10 mouse cellular contexts compared by ENCODE assay signal in genomic region chr19:23893093-23893889, GRCm38 (mm10).
DNase-seq lines count a peak whose midpoint lies in the region; ATAC-seq and TF ChIP-seq lines count a peak whose summit lies in the region.
"Had no signal": no experiment of that assay in that cellular context is flagged by ENCODE, and none has a peak within 500 bp of the region (broad histone marks: within the 10 kb centered on the region; RNA-seq: fewer than 3 reads in every experiment).

No protein-coding gene starts in this region.

- H3K4me3 ChIP-seq in hindbrain, embryonic 11.5 days (ENCODE audit: low read depth, low read length) = peak overlapping the region; percentile 35
- H3K4me3 ChIP-seq in lung, embryonic 16.5 days (ENCODE audit: low read length) = peak overlapping the region; percentile 49
- no peak overlapping the region for H3K4me3 ChIP-seq in cerebellum, adult 2 months (replicated peaks; ENCODE audit: insufficient read depth, low read depth, low read length)

- peak overlapping the region; percentile 53 for H3K4me2 ChIP-seq in hindbrain, embryonic 11.5 days (replicated peaks; ENCODE audit: low read depth, low read length)
- peak overlapping the region; percentile 77 for H3K4me2 ChIP-seq in lung, embryonic 16.5 days (ENCODE audit: low read depth, low read length)

- no peak overlapping the region for H3K27ac ChIP-seq in hindbrain, embryonic 11.5 days (ENCODE audit: low read depth, low read length)
- no peak overlapping the region for H3K27ac ChIP-seq in lung, embryonic 16.5 days (ENCODE audit: low read length)
- no peak overlapping the region for H3K27ac ChIP-seq in cerebellum, adult 2 months (ENCODE audit: insufficient read depth, low read length)
- H3K27ac ChIP-seq: macrophage had no signal

- ATAC-seq in hindbrain, embryonic 11.5 days (ENCODE audit: low FRiP score) = peak; percentile 86
- ATAC-seq in lung, embryonic 16.5 days (ENCODE audit: low read depth) = peak; percentile 72
- ATAC-seq: Patski had no signal

- TF ChIP-seq POLR2A in cerebellum, adult 2 months (IDR thresholded peaks at IDR 0.05; ENCODE audit: borderline replicate concordance, insufficient read depth, low read length) = no peak

- peak overlapping the region; percentile 31; the same call in 1 of the 2 replicates for H3K9ac ChIP-seq in hindbrain, embryonic 11.5 days (ENCODE audit: low read depth, low read length)
- H3K9ac ChIP-seq in lung, embryonic 16.5 days (ENCODE audit: low read length) = peak overlapping the region; percentile 31; the same call in 1 of the 2 replicates

- peaks cover 29% of the 10 kb centered on the region for H3K27me3 ChIP-seq in hindbrain, embryonic 11.5 days (ENCODE audit: control insufficient read depth, insufficient read depth, low read length)
- peaks cover 29% of the 10 kb centered on the region for H3K27me3 ChIP-seq in lung, embryonic 16.5 days (ENCODE audit: control insufficient read depth, insufficient read depth, low read depth, low read length)
- no peaks in the 10 kb centered on the region for H3K27me3 ChIP-seq in cerebellum, adult 2 months (ENCODE audit: control insufficient read depth, insufficient read depth, low read length)

- peak; percentile 25 to 53 for DNase-seq in urinary bladder, adult 18-20 months (ENCODE audit: low spot score in 2 of 2)
- no peak for DNase-seq in urinary bladder, postnatal 10 days (ENCODE audit: low spot score)
- DNase-seq in frontal cortex, postnatal 14 days (ENCODE audit: low spot score in 2 of 2) = peak; percentile 34 to 45
- DNase-seq in hindbrain, embryonic 11.5 days (ENCODE audit: low spot score) = peak; percentile 74
- DNase-seq in layer of hippocampus, postnatal 25 days (ENCODE audit: extremely low spot score in 1 of 2, low spot score in 1 of 2) = peak; percentile 44 to 50
- DNase-seq in retina, postnatal 7 days (ENCODE audit: low read depth, low spot score) = peak; percentile 49
- DNase-seq in cerebellum, adult 2 months = no peak

- WGBS in hindbrain, embryonic 11.5 days = 15% methylated on average over 107 of the region's 110 CpGs
- WGBS in lung, embryonic 16.5 days = 21% methylated on average over 101 of the region's 110 CpGs
- 65% methylated on average over 110 of the region's 110 CpGs for WGBS in cerebellum, adult 2 months

- no peaks in the 10 kb centered on the region for H3K9me3 ChIP-seq in hindbrain, embryonic 11.5 days (ENCODE audit: control insufficient read depth, low read length)
- H3K9me3 ChIP-seq in lung, embryonic 16.5 days (ENCODE audit: control insufficient read depth, low read length) = no peaks in the 10 kb centered on the region

- H3K4me1 ChIP-seq in hindbrain, embryonic 11.5 days (replicated peaks; ENCODE audit: control insufficient read depth, insufficient read depth, low read length) = peaks cover 3% of the 10 kb centered on the region; the same call in 1 of the 2 replicates
- H3K4me1 ChIP-seq in lung, embryonic 16.5 days (replicated peaks; ENCODE audit: control insufficient read depth, insufficient read depth, low read length) = peaks cover 8% of the 10 kb centered on the region; the same call in 1 of the 2 replicates
- H3K4me1 ChIP-seq in cerebellum, adult 2 months (ENCODE audit: control insufficient read depth, insufficient read depth, low read length) = peaks cover 12% of the 10 kb centered on the region; the same call in 1 of the 2 replicates

- no peak for TF ChIP-seq CTCF in cerebellum, adult 2 months (IDR thresholded peaks at IDR 0.05; ENCODE audit: borderline replicate concordance, insufficient read depth, low read depth, low read length)

- H3K36me3 ChIP-seq in hindbrain, embryonic 11.5 days (ENCODE audit: control insufficient read depth, insufficient read depth, low read length) = no peaks in the 10 kb centered on the region
- no peaks in the 10 kb centered on the region for H3K36me3 ChIP-seq in lung, embryonic 16.5 days (ENCODE audit: control insufficient read depth, insufficient read depth, low read length)

Comparison
In these comparisons a context has a peak if more than half of its experiments do, and no peak if none do; other contexts are left out.
1. DNase-seq: peak in urinary bladder, adult 18-20 months (2 of 2), frontal cortex, postnatal 14 days (2 of 2), hindbrain, embryonic 11.5 days (single experiment), layer of hippocampus, postnatal 25 days (2 of 2) and retina, postnatal 7 days (single experiment); none in urinary bladder, postnatal 10 days (single experiment) and cerebellum, adult 2 months (0 of 2).